Mouse (Mus musculus): ENCODE data around the gene Gm21783.
"Not testable (repeated sequence)": the region's sequence is repeated elsewhere in the genome, so short reads cannot be mapped to it uniquely, and the experiment has no call there.

Gene Gm21783

DNA sequence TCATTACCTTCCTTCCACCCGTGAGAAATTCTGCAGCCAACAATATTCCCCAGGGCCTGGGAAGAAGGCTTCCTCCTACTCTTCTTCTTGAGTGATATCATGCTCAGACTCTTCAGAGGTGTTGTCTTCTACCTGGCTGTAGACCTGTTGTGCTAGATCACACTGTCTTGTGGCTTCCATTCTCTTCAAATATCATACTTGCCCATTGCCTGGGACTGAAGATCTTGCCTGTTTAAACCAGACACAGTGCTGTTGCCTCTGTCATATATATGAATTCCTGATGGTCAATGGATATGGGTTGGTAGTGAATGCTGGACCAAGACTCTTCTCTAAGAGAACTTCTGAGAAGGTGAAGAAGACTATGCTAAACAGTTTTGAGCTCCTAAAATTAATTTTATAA, at the start of gene Gm21783:
Gene Gm21783 (minus strand): TSS at position 101 of the 400 bp plus-strand sequence.
- not testable (repeated sequence) for DNase-seq (ENCODE audit: low read depth)

Measured in c-Kit-positive CD71-positive TER-119-negative erythroid progenitor cells, embryonic 14.5 days (primary cell).